Mouse (Mus musculus): Measurements from ENCODE around the gene Prkcb.

DNA sequence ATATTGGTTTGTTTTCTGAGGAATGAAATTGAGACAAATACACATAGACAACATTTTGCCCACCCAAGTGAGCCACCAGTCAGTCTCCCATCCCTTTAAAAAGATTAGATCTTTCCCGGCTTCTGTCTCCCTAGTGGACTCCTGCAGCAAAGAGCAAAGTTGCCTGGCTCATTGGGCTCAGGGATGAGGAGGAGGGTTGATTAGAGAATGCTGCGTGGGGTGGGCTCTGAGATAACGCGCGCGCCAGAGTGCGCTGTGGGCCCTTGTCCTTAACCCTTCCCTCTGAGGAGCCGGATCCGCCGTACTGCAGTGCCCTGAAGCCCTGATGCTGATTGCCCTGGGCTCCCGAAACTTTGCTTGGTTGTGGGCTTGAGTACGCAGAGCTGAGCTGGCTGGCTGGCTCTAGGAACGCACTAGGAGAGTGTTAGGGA, 381.9 kb downstream of the Prkcb start, which contains the start of gene Cacng3:
- no peak for TF ChIP-seq FLI1 (IDR thresholded peaks at IDR 0.05; ENCODE audit: low read length)
- TF ChIP-seq GATA1 (IDR thresholded peaks at IDR 0.05; ENCODE audit: borderline replicate concordance, low read length), result no peak

All from megakaryocyte, embryonic 14.5 days (primary cell).